Mouse (Mus musculus): ENCODE results near the gene Znhit1. TPM values are rescaled to one million over a fixed set of nuclear protein-coding genes. Genes with fewer than 3 reads are reported as not detected.

Gene Znhit1
- polyA plus RNA-seq, 1 experiment from 2014 or later, result 101 TPM

DNA sequence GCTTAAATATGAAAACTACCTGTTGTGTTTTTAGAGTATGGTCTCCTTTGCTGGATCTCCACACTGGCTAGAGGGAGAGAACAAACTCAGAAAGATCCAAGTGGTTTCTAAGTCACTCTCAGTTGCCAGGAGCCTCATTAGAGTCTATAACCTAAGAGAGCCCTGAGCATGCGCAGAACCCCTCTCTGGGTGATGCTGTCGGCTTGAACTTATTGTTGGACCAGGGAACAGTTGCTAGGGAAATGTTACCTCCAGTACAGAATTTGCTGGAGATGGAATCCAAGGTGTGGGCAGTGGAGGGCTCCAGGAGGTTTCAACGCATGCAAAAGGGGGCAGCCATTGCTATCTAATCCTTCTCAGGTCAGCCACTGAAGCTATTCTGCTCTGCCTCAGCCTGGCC is 36.5 kb upstream of the Znhit1 start:
- H3K27me3 ChIP-seq, result peaks cover 55% of the 10 kb centered on the region
- 46% methylated on average over 3 of the region's 3 CpGs for WGBS
- no peak for ATAC-seq (ENCODE audit: borderline replicate concordance, extremely low read depth, low FRiP score, low TSS enrichment)
- H3K4me3 ChIP-seq, result no peak overlapping the region
- peaks cover 1% of the 10 kb centered on the region; the same call in 1 of the 2 replicates for H3K4me1 ChIP-seq
- no peak overlapping the region for H3K27ac ChIP-seq
- H3K9ac ChIP-seq, result no peak overlapping the region
- no peaks in the 10 kb centered on the region for H3K36me3 ChIP-seq
- no peak overlapping the region for H3K4me2 ChIP-seq
- H3K9me3 ChIP-seq, result no peaks in the 10 kb centered on the region

DNA sequence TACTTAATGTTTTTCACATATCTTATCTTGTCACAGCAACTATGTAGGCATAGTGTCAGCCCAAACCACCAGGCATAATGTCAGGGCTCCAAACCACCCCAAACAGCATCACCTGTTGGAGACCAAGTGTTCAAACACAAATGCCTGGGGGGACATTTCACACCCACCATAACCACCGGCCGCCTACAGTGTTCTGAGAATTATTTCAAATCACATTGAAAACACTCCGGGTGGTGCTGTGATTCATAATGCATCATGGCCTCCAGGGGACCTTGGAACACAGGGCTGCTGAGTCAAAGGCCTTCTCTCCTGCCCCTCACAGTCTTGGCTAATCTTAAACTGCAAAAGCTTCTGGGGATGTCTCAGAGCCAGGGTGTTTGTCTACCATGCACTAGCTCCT is 28.1 kb upstream of the Znhit1 start:
- 77% methylated on average over 3 of the region's 3 CpGs for WGBS
- H3K9ac ChIP-seq, result no peak overlapping the region
- H3K36me3 ChIP-seq, result no peaks in the 10 kb centered on the region
- no peaks in the 10 kb centered on the region for H3K4me1 ChIP-seq
- no peak overlapping the region for H3K4me2 ChIP-seq
- no peak overlapping the region for H3K27ac ChIP-seq
- H3K27me3 ChIP-seq, result no peaks in the 10 kb centered on the region; the same call in 1 of the 2 replicates
- no peak for ATAC-seq (ENCODE audit: borderline replicate concordance, extremely low read depth, low FRiP score, low TSS enrichment)
- H3K9me3 ChIP-seq, result no peaks in the 10 kb centered on the region
- no peak overlapping the region for H3K4me3 ChIP-seq

DNA sequence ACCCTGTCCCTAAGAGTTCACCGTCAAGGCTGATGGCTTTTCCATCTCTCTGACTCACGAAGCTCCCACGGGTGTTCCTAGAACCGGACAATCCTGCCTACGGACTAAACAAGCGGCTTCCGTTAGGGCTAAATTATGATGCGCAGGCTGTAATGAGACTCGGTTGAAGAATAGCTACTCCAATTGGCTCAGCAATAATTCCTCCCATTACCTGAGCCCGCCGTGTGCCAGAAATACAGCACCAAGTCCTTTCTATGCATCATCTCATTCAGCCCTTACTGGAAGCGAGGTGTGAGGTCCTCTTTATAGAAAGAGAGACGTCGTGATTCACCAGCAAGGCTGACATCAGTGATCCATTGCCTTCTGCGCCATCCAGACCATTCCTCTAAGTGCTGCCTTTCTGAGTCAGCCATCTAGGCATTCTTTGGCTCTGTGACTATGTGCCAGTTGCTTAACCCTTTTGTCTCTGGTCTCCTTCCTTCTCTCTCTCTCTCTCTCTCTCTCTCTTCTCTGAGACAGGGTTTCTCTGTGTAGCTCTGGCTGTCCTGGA is 24.7 kb upstream of the Znhit1 start:
- WGBS, result 70% methylated on average over 15 of the region's 15 CpGs
- no peaks in the 10 kb centered on the region for H3K36me3 ChIP-seq
- no peak for ATAC-seq (ENCODE audit: borderline replicate concordance, extremely low read depth, low FRiP score, low TSS enrichment)
- H3K9me3 ChIP-seq, result no peaks in the 10 kb centered on the region
- H3K4me3 ChIP-seq, result no peak overlapping the region
- H3K4me2 ChIP-seq, result no peak overlapping the region
- H3K4me1 ChIP-seq, result no peaks in the 10 kb centered on the region
- H3K27me3 ChIP-seq, result no peaks in the 10 kb centered on the region
- no peak overlapping the region for H3K9ac ChIP-seq
- H3K27ac ChIP-seq, result no peak overlapping the region

DNA sequence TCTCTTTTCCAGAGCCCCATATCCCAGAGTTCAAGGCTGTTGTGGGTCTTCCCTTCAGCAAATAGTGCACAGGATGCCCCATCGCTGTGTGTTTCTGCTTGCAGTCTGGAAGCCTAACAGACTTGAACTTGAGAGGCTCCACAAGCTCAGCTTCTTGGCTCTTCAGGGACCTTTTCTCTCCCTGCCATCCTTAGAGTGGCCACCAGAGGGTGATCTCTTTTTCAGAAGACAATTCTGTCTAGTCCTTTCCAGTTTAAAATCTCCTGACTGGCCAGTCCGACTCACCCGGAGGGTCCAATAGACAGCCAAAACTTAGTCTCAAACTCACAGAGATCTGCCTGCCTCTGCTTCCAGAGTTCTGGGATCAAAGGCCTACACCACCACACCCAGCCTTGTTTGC is 22.2 kb upstream of the Znhit1 start:
- Histone ChIP-seq H3K36me3 (no peaks in the 10 kb centered on the region), H3K4me2 (no peak overlapping the region), H3K4me3 (no peak overlapping the region), H3K27ac (no peak overlapping the region), H3K9me3 (no peaks in the 10 kb centered on the region), H3K9ac (no peak overlapping the region), H3K4me1 (0 out of 2 replicates have a peak, but pooled peaks cover 3% of the 10 kb centered on the region), H3K27me3 (no peaks in the 10 kb centered on the region)
- ATAC-seq (ENCODE audit: borderline replicate concordance, extremely low read depth, low FRiP score, low TSS enrichment), result no peak
- WGBS, result 32% methylated on average over 3 of the region's 3 CpGs

DNA sequence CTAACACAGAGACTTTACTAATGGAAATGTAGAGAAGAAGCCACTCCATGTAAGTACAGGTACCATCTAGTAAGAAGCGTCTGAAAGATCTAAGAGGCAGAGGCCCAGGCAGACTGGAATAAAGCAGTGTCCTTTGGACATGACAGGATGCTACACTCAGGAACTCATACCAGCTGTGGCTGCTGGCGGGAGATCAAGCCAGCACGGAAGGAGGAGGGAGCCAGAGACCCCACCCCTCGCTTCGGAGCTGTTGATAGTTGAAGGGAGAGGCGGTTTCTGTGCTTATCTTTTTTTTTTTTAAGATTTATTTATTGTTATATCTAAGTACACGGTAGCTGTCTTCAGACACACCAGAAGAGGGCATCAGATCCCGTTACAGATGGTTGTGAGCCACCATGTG is 19.5 kb upstream of the Znhit1 start:
- no peak for ATAC-seq (ENCODE audit: borderline replicate concordance, extremely low read depth, low FRiP score, low TSS enrichment)
- Histone ChIP-seq H3K4me3 (no peak overlapping the region), H3K27me3 (no peaks in the 10 kb centered on the region), H3K4me2 (no peak overlapping the region), H3K9me3 (no peaks in the 10 kb centered on the region), H3K36me3 (no peaks in the 10 kb centered on the region), H3K27ac (no peak overlapping the region), H3K4me1 (0 out of 2 replicates have a peak, but pooled peaks cover 3% of the 10 kb centered on the region), H3K9ac (no peak overlapping the region)
- WGBS, result 23% methylated on average over 8 of the region's 8 CpGs

DNA sequence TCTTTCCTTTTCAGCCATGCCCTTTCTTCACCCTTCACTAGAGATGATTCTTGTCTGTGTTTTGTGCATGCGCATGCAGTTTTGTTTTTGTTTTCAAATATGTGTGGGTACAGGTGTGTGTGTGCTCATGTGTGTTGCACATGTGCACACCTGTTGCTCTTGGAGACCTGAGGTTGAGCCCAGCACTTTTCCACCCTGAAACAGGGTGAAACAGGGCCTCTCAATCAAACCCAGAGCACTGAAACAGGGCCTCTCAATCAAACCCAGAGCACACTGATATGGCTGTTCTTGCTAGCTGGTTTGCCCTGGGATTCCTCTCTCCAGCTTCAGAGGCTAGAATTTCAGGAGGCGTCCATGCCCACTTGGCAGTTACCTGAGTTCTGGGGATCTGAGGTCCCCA is 12.8 kb upstream of the Znhit1 start:
- Histone ChIP-seq H3K9ac (no peak overlapping the region), H3K36me3 (peaks cover 1% of the 10 kb centered on the region; the same call in 1 of the 2 replicates), H3K27me3 (no peaks in the 10 kb centered on the region), H3K27ac (no peak overlapping the region), H3K4me1 (peaks cover 18% of the 10 kb centered on the region), H3K4me3 (no peak overlapping the region), H3K4me2 (no peak overlapping the region), H3K9me3 (no peaks in the 10 kb centered on the region)
- 72% methylated on average over 2 of the region's 2 CpGs for WGBS
- ATAC-seq (ENCODE audit: borderline replicate concordance, extremely low read depth, low FRiP score, low TSS enrichment), result no peak

DNA sequence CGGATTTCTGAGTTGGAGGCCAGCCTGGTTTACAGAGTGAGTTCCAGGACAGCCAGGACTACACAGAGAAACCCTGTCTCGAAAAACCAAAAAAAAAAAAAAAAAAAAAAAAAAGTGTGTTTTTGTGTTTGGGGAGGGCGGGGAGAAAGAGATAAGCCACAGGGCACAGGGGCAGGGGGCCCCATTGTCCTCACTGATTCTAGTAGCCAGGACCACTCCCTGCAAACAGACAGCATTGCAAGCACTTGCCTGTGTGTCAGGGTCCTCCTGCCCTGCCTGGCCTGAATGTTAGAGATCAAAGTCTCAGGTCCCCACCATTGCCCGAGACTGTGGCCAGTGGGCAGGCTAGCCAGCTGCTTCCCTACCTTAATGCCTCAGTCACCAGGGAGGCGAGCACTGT is 11.6 kb upstream of the Znhit1 start:
- 52% methylated on average over 5 of the region's 5 CpGs for WGBS
- no peak overlapping the region for H3K9ac ChIP-seq
- H3K9me3 ChIP-seq, result no peaks in the 10 kb centered on the region
- no peak overlapping the region for H3K4me2 ChIP-seq
- no peak overlapping the region for H3K27ac ChIP-seq
- H3K4me1 ChIP-seq, result peaks cover 18% of the 10 kb centered on the region
- H3K36me3 ChIP-seq, result peaks cover 13% of the 10 kb centered on the region
- no peak for ATAC-seq (ENCODE audit: borderline replicate concordance, extremely low read depth, low FRiP score, low TSS enrichment)
- no peak overlapping the region for H3K4me3 ChIP-seq
- no peaks in the 10 kb centered on the region for H3K27me3 ChIP-seq

DNA sequence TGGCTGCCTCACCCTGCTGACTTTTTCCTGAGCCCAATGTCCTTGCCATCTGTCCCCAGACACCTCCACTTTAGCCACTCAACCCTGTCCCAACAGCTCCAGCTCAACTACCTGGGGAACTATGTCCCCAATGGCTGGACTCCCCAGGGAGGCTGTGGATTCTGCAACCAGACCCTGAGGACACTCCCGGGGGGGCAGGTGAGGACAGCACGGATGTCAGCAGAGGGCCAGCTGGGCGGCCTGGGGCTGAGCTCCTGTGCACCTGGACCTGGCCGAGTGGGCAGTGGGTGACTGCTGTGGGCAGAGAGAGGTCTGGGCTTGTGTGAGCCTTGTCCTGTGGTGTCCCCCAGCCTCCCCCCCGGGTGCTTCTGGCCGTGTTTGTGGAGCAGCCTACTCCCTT is 2.0 kb upstream of the Znhit1 start:
- ATAC-seq (ENCODE audit: borderline replicate concordance, extremely low read depth, low FRiP score, low TSS enrichment), result no peak
- peaks cover 56% of the 10 kb centered on the region for H3K36me3 ChIP-seq
- WGBS, result 92% methylated on average over 6 of the region's 6 CpGs

DNA sequence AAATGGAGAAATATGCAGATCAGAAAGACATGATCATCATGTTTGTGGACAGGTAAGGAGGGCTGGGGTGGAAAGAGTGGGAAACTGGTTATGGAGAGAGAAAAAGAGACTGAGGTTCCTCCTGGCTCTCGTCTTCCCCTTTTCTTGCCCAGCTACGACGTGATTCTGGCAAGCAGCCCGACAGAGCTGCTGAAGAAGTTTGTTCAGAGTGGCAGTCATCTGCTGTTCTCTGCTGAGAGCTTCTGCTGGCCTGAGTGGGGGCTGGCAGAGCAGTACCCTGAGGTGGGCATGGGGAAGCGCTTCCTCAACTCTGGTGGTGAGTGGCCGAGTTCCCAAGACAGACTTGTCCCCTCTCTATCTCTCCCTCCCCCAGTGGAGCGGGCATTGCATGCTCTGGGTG is 599 bp upstream of the Znhit1 start:
- WGBS, result 37% methylated on average over 7 of the region's 7 CpGs
- H3K27ac ChIP-seq, result peak overlapping the region; percentile 94; the same call in 1 of the 2 replicates

More for the DNA sequence above, 2.0 kb upstream of the Znhit1 start:
- Histone ChIP-seq H3K27me3 (no peaks in the 10 kb centered on the region), H3K9ac (no peak overlapping the region), H3K4me3 (no peak overlapping the region), H3K27ac (no peak overlapping the region), H3K4me2 (no peak overlapping the region), H3K4me1 (peaks cover 15% of the 10 kb centered on the region), H3K9me3 (no peaks in the 10 kb centered on the region)

DNA sequence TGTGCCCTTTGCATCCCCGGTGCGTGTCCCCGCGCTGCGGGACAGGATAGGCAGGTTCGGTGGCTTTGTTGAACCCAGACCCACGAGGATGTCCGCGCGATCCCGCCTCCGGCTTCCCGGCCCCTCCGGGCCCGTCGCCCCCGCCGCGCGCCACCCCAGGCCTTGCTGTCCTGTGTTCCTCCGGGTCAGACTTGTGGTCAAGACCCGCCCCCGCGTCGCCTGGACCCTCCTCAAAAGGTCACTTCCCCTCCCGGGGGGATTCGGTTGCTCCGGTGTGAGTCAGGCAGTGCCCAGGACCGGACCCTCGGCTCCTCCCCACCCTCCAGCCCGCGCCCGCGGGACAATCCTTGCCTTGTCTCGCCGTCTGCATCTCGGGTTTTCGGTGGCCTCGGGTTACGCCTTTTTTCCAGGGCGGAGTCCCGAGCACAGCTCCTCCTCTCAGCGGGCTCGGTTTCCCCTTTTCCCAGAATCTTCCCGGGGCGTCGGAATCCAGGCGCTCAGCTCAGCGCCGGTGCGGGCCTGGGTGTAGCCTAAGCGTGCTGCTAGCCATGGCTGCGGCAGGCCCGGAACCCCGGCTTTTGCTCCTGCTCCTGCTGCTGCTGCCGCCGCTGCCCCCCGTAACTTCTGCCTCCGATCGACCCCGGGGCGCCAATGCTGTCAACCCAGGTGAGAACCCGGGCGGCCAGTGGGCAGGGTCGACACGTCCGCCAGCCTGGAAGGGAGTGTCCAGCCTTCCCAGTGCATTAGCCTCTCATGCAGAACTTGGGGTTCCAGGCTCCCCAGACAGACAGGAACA is 485 bp downstream of the Znhit1 start:
- peak overlapping the region; percentile 77 for H3K4me3 ChIP-seq
- peak overlapping the region; percentile 87 for H3K9ac ChIP-seq
- peak; percentile 67 for ATAC-seq (ENCODE audit: borderline replicate concordance, extremely low read depth, low FRiP score, low TSS enrichment)
- H3K36me3 ChIP-seq, result peaks cover 34% of the 10 kb centered on the region
- H3K9me3 ChIP-seq, result no peaks in the 10 kb centered on the region
- H3K4me1 ChIP-seq, result peaks cover 15% of the 10 kb centered on the region
- H3K4me2 ChIP-seq, result peak overlapping the region; percentile 87
- H3K27ac ChIP-seq, result peak overlapping the region; percentile 94
- H3K27me3 ChIP-seq, result no peaks in the 10 kb centered on the region
- under 1% methylated on average over 66 of the region's 67 CpGs for WGBS

More for the DNA sequence above, 599 bp upstream of the Znhit1 start:
- ATAC-seq (ENCODE audit: borderline replicate concordance, extremely low read depth, low FRiP score, low TSS enrichment), result no peak
- Histone ChIP-seq H3K9me3 (no peaks in the 10 kb centered on the region), H3K27me3 (no peaks in the 10 kb centered on the region), H3K4me1 (peaks cover 15% of the 10 kb centered on the region), H3K4me2 (peak overlapping the region; percentile 87), H3K9ac (peak overlapping the region; percentile 87; the same call in 1 of the 2 replicates), H3K36me3 (peaks cover 44% of the 10 kb centered on the region), H3K4me3 (peak overlapping the region; percentile 77)

DNA sequence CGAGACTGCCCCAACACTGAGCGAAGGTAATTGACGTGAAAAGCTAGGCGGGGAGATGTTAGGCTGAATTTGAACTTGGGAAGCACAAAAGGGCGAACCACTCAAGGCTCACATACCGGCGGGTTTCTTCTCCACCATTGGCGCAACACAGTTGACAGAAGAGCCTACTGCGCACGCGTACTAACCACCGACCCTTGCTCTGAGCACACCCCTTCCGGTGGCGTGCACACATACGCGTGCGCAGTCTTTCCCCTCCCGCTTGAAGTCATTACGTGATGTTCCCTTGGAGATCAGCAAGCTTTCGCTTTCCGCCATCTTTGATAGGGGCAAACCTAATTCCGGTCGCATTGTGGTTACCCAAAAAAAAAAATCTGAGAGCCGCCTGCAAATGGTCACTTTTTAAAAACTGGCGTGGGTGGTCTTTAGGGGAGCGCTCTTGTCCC is 1.1 kb downstream of the Znhit1 start, which contains the start of gene Plod3:
TSS of gene Plod3 (plus strand) at position 325 of the 443 bp plus-strand sequence.
- WGBS, result under 1% methylated on average over 26 of the region's 26 CpGs
- Histone ChIP-seq H3K4me2 (peak within 1 kb of the TSS; percentile 87), H3K4me1 (peaks cover 15% of the 10 kb centered on the region), H3K9me3 (no peaks in the 10 kb centered on the region), H3K27ac (peak within 1 kb of the TSS; percentile 94), H3K27me3 (no peaks in the 10 kb centered on the region), H3K4me3 (peak within 1 kb of the TSS; percentile 77), H3K36me3 (peaks cover 34% of the 10 kb centered on the region), H3K9ac (peak within 1 kb of the TSS; percentile 87)
- peak; percentile 89 for ATAC-seq (ENCODE audit: borderline replicate concordance, extremely low read depth, low FRiP score, low TSS enrichment)

DNA sequence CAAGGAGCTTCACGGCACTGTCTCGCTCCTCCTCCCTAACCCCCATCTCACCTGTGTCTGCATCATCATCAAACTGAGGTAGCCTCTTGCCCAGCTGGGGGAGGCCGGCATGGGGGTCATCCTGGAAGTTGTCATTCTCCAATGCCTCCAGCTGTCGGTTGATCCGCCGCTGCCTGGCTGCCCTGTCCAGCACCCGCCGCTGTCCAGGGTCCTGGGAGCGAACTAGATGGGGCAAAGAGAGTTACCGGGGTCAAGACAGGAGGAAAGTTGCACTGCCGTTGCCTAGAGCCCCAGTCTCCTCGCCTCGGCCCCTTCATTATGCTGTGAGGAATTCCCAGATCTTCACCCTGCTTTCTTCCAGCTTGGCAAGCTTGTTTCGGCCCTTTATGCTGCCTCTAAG is 3.0 kb downstream of the Znhit1 start:
- Histone ChIP-seq H3K4me1 (peaks cover 15% of the 10 kb centered on the region), H3K4me2 (no peak overlapping the region), H3K27ac (no peak overlapping the region), H3K9me3 (no peaks in the 10 kb centered on the region), H3K27me3 (no peaks in the 10 kb centered on the region), H3K36me3 (peaks cover 24% of the 10 kb centered on the region), H3K9ac (no peak overlapping the region), H3K4me3 (no peak overlapping the region)
- 44% methylated on average over 14 of the region's 14 CpGs for WGBS
- ATAC-seq (ENCODE audit: borderline replicate concordance, extremely low read depth, low FRiP score, low TSS enrichment), result no peak
